Mouse (Mus musculus): ENCODE data around the gene Tdrd6. TPM values are rescaled to one million over a fixed set of nuclear protein-coding genes. Genes with fewer than 3 reads are reported as not detected.
A peak's percentile ranks its signal among the peaks of the same experiment; 100 is the strongest.

The Tdrd6 gene
- polyA plus RNA-seq, 1 experiment from 2014 or later = not detected

DNA sequence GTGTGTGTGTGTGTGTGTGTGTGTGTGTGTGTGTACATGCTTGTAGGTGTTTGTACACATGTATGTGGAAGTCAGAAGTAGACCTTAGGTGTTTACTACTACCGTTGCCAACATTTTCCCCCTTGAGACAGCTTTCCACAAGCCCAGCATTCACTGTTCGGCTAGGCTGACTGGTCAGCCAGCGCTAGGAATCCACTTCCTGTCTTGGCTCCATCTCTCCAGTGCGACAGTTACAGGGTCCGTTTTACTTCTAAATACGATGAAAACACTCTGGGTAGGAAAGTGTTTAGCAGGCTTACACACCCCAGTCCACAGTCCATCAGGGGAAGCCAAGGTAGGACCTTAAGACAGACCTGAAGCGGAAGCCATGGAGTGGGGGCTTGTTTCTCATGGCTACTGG, 45.3 kb downstream of the Tdrd6 start:
- no peaks in the 10 kb centered on the region for H3K9me3 ChIP-seq (ENCODE audit: low read length)
- H3K27ac ChIP-seq (ENCODE audit: low read depth) = no peak overlapping the region
- WGBS (ENCODE audit: insufficient replicate concordance) = 66% methylated on average over 7 of the region's 7 CpGs
- TF ChIP-seq CTCF (IDR thresholded peaks at IDR 0.05; ENCODE audit: low read depth) (no peak), EP300 (IDR thresholded peaks at IDR 0.05; ENCODE audit: low read depth) (no peak)
- no peak overlapping the region for H3K4me3 ChIP-seq (ENCODE audit: low read depth, low read length)
- H3K27me3 ChIP-seq (ENCODE audit: insufficient read depth, low read length) = no peaks in the 10 kb centered on the region
- DNase-seq = no peak
- no peak for ATAC-seq
- no peak overlapping the region for H3K4me2 ChIP-seq (ENCODE audit: low read depth, low read length)
- H3K36me3 ChIP-seq (replicated peaks; ENCODE audit: insufficient read depth, low read length) = no peaks in the 10 kb centered on the region
- peaks cover 26% of the 10 kb centered on the region for H3K4me1 ChIP-seq (ENCODE audit: insufficient read depth)
- no peak overlapping the region for H3K9ac ChIP-seq (replicated peaks)

DNA sequence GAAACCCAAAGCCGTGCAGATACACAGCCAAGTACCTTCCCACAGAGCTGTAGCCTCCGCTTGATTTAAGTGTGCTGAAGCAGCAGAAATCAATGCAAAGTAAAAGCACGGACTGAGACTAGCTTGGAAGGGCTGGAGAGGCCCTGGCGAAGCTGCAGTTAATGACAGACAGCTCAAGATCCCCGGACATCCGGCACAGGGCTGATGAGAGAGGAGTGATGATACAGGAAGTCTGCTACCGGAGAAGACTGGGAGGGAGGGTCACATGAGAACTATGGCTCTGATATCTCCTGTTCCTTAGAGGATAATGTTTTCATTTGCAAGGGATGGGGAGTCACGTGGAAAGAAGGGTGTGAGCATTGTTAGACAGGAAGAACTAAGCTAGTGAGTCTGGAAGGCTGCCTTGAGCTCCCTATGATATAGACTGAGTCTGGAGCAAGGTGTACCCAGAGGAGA, 49.1 kb downstream of the Tdrd6 start:
- ATAC-seq (peak; percentile 60), DNase-seq (no peak)
- Histone ChIP-seq H3K4me1 (ENCODE audit: insufficient read depth) (peaks cover 19% of the 10 kb centered on the region), H3K9ac (replicated peaks) (peak overlapping the region; percentile 7; the same call in 1 of the 2 replicates), H3K4me2 (ENCODE audit: low read depth, low read length) (peak overlapping the region; percentile 9; the same call in 1 of the 2 replicates), H3K4me3 (ENCODE audit: low read depth, low read length) (no peak overlapping the region), H3K9me3 (ENCODE audit: low read length) (no peaks in the 10 kb centered on the region), H3K27ac (ENCODE audit: low read depth) (peak overlapping the region; percentile 64), H3K36me3 (replicated peaks; ENCODE audit: insufficient read depth, low read length) (no peaks in the 10 kb centered on the region), H3K27me3 (ENCODE audit: insufficient read depth, low read length) (no peaks in the 10 kb centered on the region)
- TF ChIP-seq EP300 (IDR thresholded peaks at IDR 0.05; ENCODE audit: low read depth) (no peak), CTCF (IDR thresholded peaks at IDR 0.05; ENCODE audit: low read depth) (no peak)
- 33% methylated on average over 8 of the region's 8 CpGs for WGBS (ENCODE audit: insufficient replicate concordance)

DNA sequence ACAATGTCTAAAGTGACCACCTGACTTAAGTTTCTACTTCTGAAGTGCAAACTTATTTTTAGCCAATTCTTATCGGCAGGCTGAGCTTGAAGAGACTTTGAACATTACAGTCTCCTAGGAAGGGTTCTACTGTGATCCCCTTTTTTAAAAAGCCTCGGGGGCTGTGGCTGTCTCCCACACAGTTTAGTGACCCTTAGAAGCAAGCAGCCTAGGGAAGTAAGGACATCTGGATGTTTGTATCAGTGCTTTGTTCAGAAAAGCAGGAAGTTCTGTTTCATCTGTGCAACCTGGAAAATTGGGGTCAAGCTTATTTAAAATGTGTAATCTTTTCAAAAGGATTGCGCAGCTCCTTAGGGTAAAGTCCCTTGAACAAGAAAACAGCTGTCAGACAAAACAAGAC, 49.6 kb downstream of the Tdrd6 start:
- Histone ChIP-seq H3K36me3 (replicated peaks; ENCODE audit: insufficient read depth, low read length) (no peaks in the 10 kb centered on the region), H3K9ac (replicated peaks) (no peak overlapping the region), H3K4me2 (ENCODE audit: low read depth, low read length) (peak overlapping the region; percentile 9; the same call in 1 of the 2 replicates), H3K9me3 (ENCODE audit: low read length) (no peaks in the 10 kb centered on the region), H3K27ac (ENCODE audit: low read depth) (0 out of 2 replicates have a peak overlapping the region, but pooled peaks have one; percentile 64), H3K4me1 (ENCODE audit: insufficient read depth) (peaks cover 19% of the 10 kb centered on the region), H3K27me3 (ENCODE audit: insufficient read depth, low read length) (no peaks in the 10 kb centered on the region), H3K4me3 (ENCODE audit: low read depth, low read length) (no peak overlapping the region)
- ATAC-seq (peak; percentile 15; the same call in 1 of the 2 replicates), DNase-seq (no peak)
- whole genome bisulfite sequencing (ENCODE audit: insufficient replicate concordance) = 40% methylated on average over 3 of the region's 3 CpGs
- TF ChIP-seq CTCF (IDR thresholded peaks at IDR 0.05; ENCODE audit: low read depth) = no peak

DNA sequence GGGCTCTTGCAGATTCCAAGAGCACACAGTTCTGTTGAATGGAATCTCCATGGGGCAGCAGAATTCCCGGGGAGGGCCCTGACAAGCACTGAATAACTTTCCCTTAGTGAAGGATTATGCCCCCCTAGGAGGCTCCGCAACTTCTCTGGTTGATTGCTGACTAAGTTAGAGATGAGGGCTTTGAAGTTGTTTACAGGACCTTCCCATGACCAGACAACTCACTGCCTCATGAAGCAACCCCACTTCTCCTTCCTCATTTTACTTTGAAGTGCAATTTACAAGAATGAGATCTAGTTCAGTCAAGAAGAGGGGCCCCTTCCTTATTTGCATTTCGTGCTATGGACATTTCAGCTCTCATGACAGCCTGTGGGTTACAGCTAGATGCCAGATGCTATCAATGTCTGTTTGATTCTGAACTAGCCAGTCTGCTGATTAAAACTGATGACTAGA, 56.5 kb downstream of the Tdrd6 start:
- no peak for TF ChIP-seq CTCF (IDR thresholded peaks at IDR 0.05; ENCODE audit: low read depth)
- Histone ChIP-seq H3K9me3 (ENCODE audit: low read length) (no peaks in the 10 kb centered on the region), H3K9ac (replicated peaks) (no peak overlapping the region), H3K4me3 (ENCODE audit: low read depth, low read length) (no peak overlapping the region), H3K4me2 (ENCODE audit: low read depth, low read length) (no peak overlapping the region), H3K27me3 (ENCODE audit: insufficient read depth, low read length) (no peaks in the 10 kb centered on the region), H3K4me1 (ENCODE audit: insufficient read depth) (peaks cover 14% of the 10 kb centered on the region; the same call in 1 of the 2 replicates), H3K27ac (ENCODE audit: low read depth) (peak overlapping the region; percentile 61), H3K36me3 (replicated peaks; ENCODE audit: insufficient read depth, low read length) (no peaks in the 10 kb centered on the region)
- DNase-seq (no peak), ATAC-seq (peak; percentile 45)
- 21% methylated on average over 3 of the region's 3 CpGs for WGBS (ENCODE audit: insufficient replicate concordance)

DNA sequence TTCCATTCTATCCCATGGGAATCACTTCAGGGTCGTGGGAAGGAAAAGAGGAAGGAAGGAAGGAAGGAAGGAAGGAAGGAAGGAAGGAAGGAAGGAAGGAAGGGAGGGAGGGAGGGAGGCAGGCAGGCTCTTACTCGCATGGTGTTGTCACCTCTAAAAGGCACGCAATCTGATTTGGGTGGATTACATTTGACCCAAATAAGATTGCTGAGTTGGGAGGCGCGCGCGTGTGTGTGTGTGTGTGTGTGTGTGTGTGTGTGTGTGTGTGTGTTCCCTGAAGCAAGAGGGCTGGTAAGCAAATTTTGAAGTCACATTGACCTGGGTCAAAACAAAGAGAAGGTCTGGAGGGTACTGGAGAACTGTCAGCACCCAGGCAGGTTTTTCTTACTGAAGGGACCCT, 60.8 kb downstream of the Tdrd6 start:
- peak; percentile 53 for ATAC-seq
- peak; percentile 46 for DNase-seq
- Histone ChIP-seq H3K36me3 (replicated peaks; ENCODE audit: insufficient read depth, low read length) (no peaks in the 10 kb centered on the region), H3K4me3 (ENCODE audit: low read depth, low read length) (peak overlapping the region; percentile 47; the same call in 1 of the 2 replicates), H3K27ac (ENCODE audit: low read depth) (peak overlapping the region; percentile 37), H3K4me1 (ENCODE audit: insufficient read depth) (peaks cover 10% of the 10 kb centered on the region; the same call in 1 of the 2 replicates), H3K9me3 (ENCODE audit: low read length) (no peaks in the 10 kb centered on the region), H3K27me3 (ENCODE audit: insufficient read depth, low read length) (no peaks in the 10 kb centered on the region), H3K9ac (replicated peaks) (no peak overlapping the region), H3K4me2 (ENCODE audit: low read depth, low read length) (peak overlapping the region; percentile 77)
- TF ChIP-seq EP300 (IDR thresholded peaks at IDR 0.05; ENCODE audit: low read depth) (no peak), CTCF (IDR thresholded peaks at IDR 0.05; ENCODE audit: low read depth) (no peak)
- 46% methylated on average over 7 of the region's 7 CpGs for WGBS (ENCODE audit: insufficient replicate concordance)

DNA sequence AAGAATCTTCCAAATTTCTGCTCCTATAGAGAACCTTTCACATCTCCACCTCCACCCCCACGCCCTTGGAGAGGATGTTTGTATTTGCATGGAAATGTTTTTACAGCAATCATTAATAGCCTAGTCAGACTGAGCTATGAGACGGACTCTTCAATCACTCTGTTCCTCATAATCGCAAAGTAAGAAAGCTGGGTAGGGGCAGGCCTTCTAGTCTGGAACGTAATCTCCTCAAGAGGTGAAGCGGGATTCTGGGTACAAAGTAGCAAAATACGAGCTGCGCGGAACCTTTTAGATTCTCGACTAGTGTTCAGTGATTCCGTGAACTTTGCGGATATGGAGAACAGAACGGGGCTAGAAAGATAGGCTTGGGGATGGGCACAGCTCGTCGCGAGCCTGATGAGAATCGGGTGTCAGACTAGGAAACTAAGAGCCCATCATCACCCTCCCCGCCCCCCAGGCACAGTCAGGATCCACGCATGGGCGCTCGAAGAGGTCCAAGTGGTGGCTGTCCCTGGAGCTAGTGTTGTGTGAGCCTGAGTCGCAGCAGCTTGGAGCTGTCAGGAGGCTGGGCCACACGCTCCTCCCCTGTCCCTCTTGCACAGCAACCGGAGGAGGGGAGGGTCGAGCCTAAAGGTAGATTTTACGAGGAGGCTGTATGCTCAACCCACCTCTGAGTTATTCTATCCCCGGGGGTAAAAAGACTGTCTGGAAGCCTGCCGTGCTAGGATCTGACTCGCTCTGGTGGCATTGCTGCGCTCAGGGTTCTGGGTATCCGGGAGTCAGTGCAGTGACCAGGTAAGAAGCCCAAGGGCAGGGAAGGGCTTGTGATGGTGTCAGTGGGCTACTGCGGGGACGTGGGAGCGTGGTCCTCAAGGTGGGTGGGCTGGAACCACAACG, 61.9 kb downstream of the Tdrd6 start, which contains the start of gene Pla2g7:
Gene Pla2g7, plus strand, starts transcription at position 107 of the 897 bp plus-strand sequence.
- Histone ChIP-seq H3K9me3 (ENCODE audit: low read length) (no peaks in the 10 kb centered on the region), H3K27me3 (ENCODE audit: insufficient read depth, low read length) (no peaks in the 10 kb centered on the region), H3K36me3 (replicated peaks; ENCODE audit: insufficient read depth, low read length) (no peaks in the 10 kb centered on the region), H3K4me1 (ENCODE audit: insufficient read depth) (0 out of 2 replicates have a peak, but pooled peaks cover 7% of the 10 kb centered on the region), H3K4me3 (ENCODE audit: low read depth, low read length) (peak within 1 kb of the TSS; percentile 47), H3K4me2 (ENCODE audit: low read depth, low read length) (peak within 1 kb of the TSS; percentile 77), H3K9ac (replicated peaks) (peak within 1 kb of the TSS; percentile 51), H3K27ac (ENCODE audit: low read depth) (peak within 1 kb of the TSS; percentile 75)
- WGBS (ENCODE audit: insufficient replicate concordance) = 3% methylated on average over 34 of the region's 34 CpGs
- peak; percentile 61 for DNase-seq
- peak; percentile 83 for ATAC-seq
- no peak for TF ChIP-seq EP300 (IDR thresholded peaks at IDR 0.05; ENCODE audit: low read depth)
- TF ChIP-seq CTCF (IDR thresholded peaks at IDR 0.05; ENCODE audit: low read depth) = no peak

Data from liver, postnatal 0 days (tissue).